Mouse (Mus musculus) cerebellum, adult 2 months (tissue): ENCODE results near the gene Glis3.

Experiments used
- CTCF ChIP-seq: fragments of 200-500 bp; IDR thresholded peaks from 2 replicates; pipeline ENCODE4 v1.5.1; 2011; ENCODE audit warnings: low read depth, mild to moderate bottlenecking, control low read depth, low read length, moderate library complexity, borderline replicate concordance; ENCODE audit not compliant: insufficient read depth
- POLR2A ChIP-seq: fragments of 200-500 bp; IDR thresholded peaks from 2 replicates; pipeline ENCODE4 v1.6.1; 2011; ENCODE audit warnings: low read length, control low read depth, borderline replicate concordance; ENCODE audit not compliant: insufficient read depth

DNA sequence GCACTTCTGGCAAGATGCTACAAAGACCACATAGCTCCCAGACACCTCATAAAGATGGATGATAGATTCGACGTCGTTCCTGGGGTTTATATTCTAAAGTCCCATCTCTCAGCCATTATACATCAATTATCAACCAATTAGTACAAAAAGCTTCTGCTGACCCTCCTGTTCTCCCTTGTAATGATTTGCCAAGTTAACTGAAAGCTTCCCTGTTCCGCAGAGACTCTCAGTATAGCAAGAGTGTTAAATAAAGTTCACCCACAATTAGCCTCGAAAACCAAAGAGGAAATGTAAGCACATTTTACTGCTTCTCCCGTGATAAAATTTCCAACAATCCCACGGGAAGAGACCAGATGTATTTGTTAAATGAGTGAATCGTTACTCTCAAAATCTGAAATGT is 129.3 kb downstream of the Glis3 start:
- no peak for TF ChIP-seq CTCF
- no peak for TF ChIP-seq POLR2A
